Mouse (Mus musculus) gastrocnemius, adult 2 months (tissue): Measurements from ENCODE around the gene Dnal1. TPM values are rescaled to one million over a fixed set of nuclear protein-coding genes. Genes with fewer than 3 reads are reported as not detected.
A peak's percentile ranks its signal among the peaks of the same experiment; 100 is the strongest.

ENCODE experiments used
- DNase-seq: peaks from one replicate; pipeline ENCODE4 v3.0.0; 2022
- H3K27ac ChIP-seq: fragments of 200-600 bp; 2 replicates; pipeline ENCODE4 v1.8.1; 2022; ENCODE audit warnings: mild to moderate bottlenecking
- H3K4me3 ChIP-seq: fragments of 200-600 bp; 2 replicates; pipeline ENCODE4 v1.8.1; 2022; ENCODE audit warnings: mild to moderate bottlenecking, moderate library complexity
- CTCF ChIP-seq: fragments of 200-600 bp; IDR thresholded peaks from 2 replicates; pipeline ENCODE4 v1.8.1; 2022; ENCODE audit warnings: antibody characterized with exemption, mild to moderate bottlenecking, moderate library complexity
- intact Hi-C: fragments of 180-260 bp; cut with DNase I; formaldehyde crosslinking; loops from one replicate; pipeline ENCODE4 v1.15.1; 2025
- total RNA-seq, 2 experiments: library from RNA; stranded (reverse); gene quantifications; 2 replicates each; pipeline ENCODE4 v1.2.3; 2021

Gene Dnal1
- total RNA-seq, 2 experiments from 2014 or later: 9.8 to 10.0 TPM

DNA sequence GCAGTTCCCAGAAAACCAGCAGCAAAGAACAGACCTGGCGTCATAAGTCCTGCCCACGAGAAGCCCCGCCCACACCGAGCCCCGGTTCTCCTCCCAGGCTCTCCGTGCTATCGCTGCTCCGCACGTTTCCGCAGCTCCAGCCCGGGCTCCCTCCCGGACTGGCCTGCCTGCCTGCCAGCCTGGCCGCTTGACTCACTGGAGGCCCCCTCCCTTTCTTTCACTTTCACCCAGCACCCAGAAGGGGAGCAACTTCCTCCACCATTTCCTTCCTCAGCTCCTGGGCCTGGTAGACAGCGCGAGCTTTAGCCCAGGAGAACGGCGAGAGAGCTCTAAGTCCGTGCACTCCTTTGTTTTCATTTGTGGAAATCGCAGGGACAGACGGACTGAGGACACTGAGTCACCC is 61.5 kb downstream of the Dnal1 start:
- intact Hi-C loops: loop anchor here (2.0 to 5.0 kb wide), 3 partner anchors 17 to 42 kb away; partner anchors contain the start of gene Elmsan1
- TF ChIP-seq CTCF: no peak
- DNase-seq: peak; percentile 93
- H3K27ac ChIP-seq: peak overlapping the region; percentile 94
- peak overlapping the region; percentile 76 for H3K4me3 ChIP-seq

DNA sequence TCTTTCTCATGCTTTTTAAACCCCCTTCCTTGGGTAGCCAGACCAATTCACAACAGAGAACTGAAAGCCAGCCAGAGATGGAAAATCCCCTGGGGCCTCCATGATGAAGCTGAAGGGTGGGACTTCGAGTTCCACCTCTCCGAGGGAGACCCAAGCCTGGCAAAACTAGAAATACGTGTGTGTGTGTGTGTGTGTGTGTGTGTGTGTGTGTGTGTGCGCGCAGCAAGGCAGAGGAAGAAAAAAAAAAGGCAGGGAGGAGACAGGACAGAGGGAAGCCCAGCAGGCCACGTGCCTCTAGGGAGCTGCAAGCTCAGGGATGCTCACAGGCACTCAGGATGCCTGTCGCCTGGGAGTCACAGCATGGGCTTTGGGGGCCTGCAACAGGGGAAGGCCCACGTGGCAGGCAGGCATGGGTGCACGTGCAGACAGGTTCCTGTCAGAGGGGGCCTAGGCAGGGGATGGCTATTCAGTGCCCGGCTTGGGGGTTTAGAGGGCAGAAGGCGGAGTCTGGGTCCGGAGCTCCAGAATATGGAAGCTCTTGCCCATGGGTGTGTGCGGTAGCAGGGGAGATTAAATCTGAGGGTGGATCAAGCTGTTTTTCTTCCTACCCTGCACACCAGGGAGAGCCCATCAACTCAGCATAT is 62.1 kb downstream of the Dnal1 start:
- intact Hi-C loops: loop anchor here (2.0 to 5.0 kb wide), 2 partner anchors 17 to 41 kb away; partner anchors contain the start of gene Elmsan1
- Histone ChIP-seq H3K27ac (peak overlapping the region; percentile 94), H3K4me3 (peak overlapping the region; percentile 76)
- TF ChIP-seq CTCF: no peak
- peak; percentile 56 for DNase-seq

DNA sequence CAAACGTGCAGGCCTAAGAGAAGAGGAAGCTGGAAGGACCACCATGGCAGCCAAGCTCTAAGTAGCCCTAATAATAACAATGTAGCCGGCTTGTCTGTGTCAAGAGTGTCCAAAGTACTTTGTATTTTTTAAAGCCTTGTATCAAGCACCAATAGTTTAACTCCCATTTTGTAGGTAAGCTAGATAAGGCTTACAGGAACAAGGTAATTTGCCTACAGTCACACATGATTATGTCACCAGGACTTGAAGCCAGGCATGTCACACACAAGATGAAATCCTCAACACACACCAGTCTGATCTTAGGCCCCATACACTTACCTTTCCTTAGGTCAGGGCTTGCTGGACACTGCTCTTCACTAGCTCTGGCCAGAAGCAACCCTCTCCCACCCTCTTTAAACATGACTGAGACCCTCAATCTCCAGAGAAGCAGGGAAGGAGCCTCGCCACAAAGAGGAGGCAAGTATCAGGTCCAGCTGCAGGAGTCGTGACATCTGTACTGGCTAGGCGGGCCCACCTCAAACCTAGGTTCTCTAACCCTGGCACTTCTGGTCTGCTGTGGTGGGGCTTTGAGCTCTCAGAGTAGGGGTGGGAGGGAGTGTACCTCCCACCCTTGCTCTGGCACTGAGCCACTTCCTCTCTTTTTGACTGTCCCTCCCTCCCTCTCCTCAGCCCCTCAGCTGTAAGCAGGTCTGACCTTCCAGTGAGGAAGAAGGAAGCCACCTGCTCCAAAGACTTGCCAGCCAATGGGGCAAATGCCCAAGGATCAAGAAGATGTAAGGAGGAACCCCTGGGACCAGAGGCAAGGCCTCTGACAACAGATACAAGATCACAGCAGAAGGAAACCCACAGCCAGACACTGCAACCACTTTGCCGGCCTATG is 63.0 kb downstream of the Dnal1 start:
- TF ChIP-seq CTCF: no peak
- DNase-seq: peak; percentile 28
- Histone ChIP-seq H3K4me3 (peak overlapping the region; percentile 76), H3K27ac (peak overlapping the region; percentile 94)
- intact Hi-C loops: loop anchor here (2.0 to 5.0 kb wide), 2 partner anchors 16 to 40 kb away; partner anchors contain the start of gene Elmsan1

DNA sequence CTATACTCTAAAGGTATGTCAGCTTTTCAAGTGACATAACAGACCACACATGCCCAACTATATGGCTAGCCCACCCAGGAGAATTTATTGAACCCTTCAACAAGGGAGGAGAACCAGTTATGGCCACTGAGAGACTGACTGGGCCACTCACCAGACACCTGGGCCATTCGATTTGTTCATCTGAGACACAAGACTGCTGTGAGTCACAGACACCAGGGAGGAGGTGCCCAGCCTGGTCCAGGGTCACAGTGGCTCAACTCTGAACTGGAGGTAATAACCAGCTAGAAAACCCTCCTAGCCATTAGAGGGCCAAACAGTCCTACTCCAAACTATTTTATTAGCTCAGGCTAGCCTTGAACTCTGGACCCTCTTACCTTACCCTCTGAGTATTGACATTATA is 63.9 kb downstream of the Dnal1 start:
- peak overlapping the region; percentile 94 for H3K27ac ChIP-seq
- H3K4me3 ChIP-seq: no peak overlapping the region
- no peak for TF ChIP-seq CTCF
- intact Hi-C loops: loop anchor here (5.0 kb wide), 1 partner anchor 39 kb away; the partner anchor contains the start of gene Elmsan1
- no peak for DNase-seq

DNA sequence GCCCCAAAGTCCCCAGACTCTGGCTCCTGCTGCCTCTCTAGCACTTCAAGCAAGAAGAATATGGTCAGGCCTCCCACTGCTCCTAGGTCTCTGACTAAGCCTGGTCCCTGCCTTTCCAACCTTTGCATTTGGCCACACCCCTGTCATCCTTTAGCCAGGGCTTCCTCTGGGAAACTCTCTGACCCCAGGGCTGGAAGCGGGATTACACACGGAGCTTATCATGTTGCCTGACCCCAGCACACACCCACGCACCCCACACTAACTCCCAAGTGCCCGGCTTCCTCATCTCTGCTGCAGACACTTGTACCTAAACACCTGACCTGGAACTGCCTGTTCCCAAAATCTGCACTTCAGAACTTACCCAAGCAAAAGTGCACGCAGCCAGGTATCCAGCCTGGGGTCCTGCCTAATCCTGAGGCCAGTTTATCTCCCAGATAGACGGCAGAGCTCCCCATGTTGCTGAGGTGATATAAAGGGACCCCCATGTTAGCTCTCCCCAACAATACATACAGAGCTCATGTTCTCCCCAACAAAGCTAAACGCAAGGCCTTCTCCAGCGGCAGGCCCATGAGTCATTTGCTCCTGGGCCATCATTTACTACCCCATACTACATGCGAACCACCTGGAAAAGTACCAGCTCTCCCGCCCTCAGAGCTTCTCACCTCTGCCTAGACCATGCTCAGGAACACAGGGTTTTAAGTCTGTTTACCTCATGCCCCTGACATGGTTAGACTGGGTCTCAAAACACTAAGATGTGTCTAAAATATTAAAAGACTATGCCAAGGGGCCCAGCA is 64.7 kb downstream of the Dnal1 start:
- DNase-seq: no peak
- TF ChIP-seq CTCF: no peak
- intact Hi-C loops: loop anchor here (5.0 kb wide), 1 partner anchor 38 kb away; the partner anchor contains the start of gene Elmsan1
- Histone ChIP-seq H3K27ac (peak overlapping the region; percentile 54), H3K4me3 (no peak overlapping the region)

DNA sequence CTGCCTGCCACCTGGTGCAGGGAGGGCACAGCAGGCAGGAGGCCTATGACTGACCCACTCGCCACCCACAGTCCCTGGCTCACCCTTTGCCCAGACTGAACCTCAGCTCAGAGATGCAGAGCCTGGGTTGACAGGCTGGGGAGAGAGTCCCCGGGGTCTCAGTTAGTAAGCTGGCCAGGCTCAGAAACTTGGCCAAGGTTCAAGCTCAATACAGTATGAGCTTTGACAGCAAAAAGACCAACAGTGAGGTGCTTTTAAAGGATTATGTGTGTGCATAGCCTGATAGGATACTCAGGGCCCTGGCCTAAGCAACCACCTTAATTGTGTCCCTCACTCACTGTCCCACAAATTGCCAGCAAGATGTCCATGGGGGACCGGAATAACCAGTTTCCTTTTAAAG is 65.9 kb downstream of the Dnal1 start:
- Histone ChIP-seq H3K4me3 (no peak overlapping the region), H3K27ac (peak overlapping the region; percentile 56)
- TF ChIP-seq CTCF: no peak
- intact Hi-C loops: no loop called here
- DNase-seq: no peak

DNA sequence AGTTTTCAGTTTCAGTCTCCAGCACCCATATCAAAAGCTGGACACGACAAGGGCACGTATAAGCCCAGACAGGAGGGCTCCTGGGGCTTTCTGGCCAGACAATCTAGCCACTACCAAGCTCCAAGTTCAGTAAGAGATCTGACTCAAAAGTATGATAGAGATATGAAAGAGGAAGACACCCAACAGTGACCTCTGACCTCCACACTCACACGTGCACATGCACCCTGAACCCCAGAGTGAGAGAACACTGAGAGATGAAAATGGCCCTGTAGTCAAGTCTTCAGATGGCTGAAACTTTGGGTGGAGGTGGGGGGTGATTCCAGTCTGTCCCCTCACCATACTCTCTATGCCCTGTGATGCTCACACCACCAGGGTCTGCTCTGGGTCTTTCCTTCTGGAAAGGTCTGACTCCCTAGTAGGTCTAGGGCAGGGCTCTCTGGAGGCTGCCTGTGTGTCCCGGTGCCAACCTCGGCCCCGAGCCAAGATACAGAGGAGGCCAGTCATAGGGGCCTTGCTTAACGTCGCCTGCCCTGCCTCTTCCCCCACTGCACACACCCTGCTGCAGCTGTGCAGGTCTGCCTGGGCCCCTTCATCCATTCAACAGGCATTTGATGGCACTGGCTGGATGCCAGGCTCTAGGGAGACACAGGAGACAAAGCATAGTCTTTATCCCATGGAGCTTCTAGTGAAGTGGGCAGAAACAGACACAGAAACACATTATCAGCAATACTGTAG is 66.7 kb downstream of the Dnal1 start:
- intact Hi-C loops: no loop called here
- DNase-seq: peak; percentile 92
- H3K4me3 ChIP-seq: peak overlapping the region; percentile 32
- H3K27ac ChIP-seq: peak overlapping the region; percentile 56
- no peak for TF ChIP-seq CTCF

DNA sequence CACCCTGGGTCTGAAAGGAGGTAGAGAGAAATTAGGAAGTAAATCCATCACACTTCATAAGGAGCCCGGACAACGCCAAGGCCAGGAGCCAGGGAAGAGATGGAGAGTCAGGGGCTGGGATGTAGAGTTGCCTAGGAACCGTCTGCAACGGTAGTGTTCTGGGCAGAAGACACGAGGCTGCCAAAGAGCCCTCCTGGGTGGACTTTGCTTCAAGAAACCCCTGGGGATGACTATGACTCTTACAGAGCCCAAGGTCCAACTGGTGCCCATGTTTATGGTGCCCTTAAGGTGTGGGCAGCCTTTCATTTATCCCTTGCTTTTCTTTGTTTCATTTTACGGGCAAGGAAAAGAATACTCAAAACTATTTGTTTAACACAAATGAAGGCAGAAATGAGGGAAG is 67.8 kb downstream of the Dnal1 start:
- TF ChIP-seq CTCF: no peak
- DNase-seq: no peak
- Histone ChIP-seq H3K4me3 (no peak overlapping the region), H3K27ac (no peak overlapping the region)
- intact Hi-C loops: no loop called here

DNA sequence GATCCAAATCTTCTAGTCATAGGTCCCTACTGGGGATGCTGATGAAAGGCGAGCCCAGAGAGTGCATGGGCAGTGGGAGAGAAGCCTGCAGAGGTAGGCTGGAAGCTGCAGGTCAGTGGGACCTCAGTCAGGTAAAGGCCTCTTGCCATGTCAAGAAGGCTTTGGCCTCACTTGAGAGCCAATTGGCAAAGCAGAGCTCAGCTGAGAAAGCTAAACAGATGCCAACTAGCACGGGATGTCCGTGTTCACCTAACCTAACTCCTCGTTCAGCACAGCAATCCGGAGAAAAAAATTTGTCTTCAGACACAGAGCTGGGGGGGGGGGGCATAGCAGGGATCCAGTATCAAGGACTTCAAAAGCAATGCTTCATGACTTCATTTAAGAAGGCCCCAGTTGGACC is 70.8 kb downstream of the Dnal1 start:
- intact Hi-C loops: no loop called here
- DNase-seq: no peak
- TF ChIP-seq CTCF: no peak
- Histone ChIP-seq H3K27ac (no peak overlapping the region), H3K4me3 (no peak overlapping the region)

DNA sequence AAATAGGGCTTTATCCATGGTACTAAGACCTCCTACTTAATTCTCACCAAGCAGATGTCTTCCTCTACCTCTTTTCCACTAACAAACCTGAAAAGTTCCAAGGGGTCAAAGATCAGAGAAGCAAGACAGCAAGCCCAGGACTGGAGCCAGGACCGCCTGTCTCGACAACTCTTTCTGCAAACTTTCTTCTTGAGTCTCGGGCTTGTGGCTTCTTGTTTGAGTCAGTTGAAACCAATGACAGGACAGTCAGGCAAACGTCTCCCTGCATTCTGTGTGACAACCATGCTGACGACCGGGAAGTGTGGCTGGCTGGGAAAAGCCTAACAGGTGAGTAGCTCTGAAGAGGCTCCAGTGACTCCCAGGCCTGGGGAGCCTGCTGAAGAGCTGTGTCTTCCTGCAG is 71.4 kb downstream of the Dnal1 start:
- DNase-seq: no peak
- Histone ChIP-seq H3K4me3 (no peak overlapping the region), H3K27ac (no peak overlapping the region)
- TF ChIP-seq CTCF: no peak
- intact Hi-C loops: no loop called here

DNA sequence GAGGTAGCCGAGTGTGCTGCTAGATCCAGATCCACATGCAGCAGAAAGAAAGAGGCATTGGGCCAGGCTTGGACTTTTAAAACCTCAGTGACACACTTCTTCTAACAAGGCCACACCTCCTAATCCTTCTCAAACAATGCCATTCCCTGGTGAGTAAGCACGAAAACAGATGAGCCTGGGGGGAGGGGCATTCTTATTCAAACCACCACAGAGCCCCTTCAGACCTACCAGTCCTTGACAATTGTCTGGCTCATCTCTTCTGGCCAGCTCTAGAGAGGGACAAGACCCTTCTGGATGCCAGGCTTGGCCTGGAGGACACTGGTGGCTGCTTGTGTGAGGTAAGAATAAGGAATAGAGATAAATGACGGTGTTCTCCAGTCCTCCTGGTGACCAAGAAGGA is 72.4 kb downstream of the Dnal1 start:
- peak overlapping the region; percentile 73 for H3K27ac ChIP-seq
- no peak for DNase-seq
- no peak overlapping the region for H3K4me3 ChIP-seq
- TF ChIP-seq CTCF: no peak
- intact Hi-C loops: no loop called here

DNA sequence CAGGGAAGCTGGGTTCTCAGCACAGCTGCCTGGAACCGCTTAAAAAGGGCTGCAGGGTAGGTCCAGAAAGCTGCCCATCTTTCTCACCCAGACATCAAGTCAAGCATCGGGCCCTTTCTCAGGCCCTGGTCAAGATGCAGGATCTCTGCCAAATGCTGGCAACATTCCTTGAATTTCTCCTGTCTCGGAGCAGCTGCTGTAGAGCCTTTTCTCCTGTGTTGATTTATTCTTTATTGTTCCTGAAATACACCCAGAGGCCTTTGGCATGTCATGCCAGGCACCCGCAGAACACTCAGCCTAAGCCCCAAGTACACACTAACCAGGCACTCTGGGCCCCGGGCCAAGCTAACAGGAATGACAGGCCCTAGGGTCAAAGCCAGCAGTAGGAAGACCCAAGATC is 72.8 kb downstream of the Dnal1 start:
- no peak for DNase-seq
- intact Hi-C loops: no loop called here
- no peak for TF ChIP-seq CTCF
- H3K4me3 ChIP-seq: no peak overlapping the region
- peak overlapping the region; percentile 73 for H3K27ac ChIP-seq
